Mouse (Mus musculus) splenic B cell, adult 2 months (primary cell): ENCODE measurements around the gene Pxn.
"Not testable (repeated sequence)": the region's sequence is repeated elsewhere in the genome, so short reads cannot be mapped to it uniquely, and the experiment has no call there.

Experiments
- DNase-seq: peaks from one replicate; pipeline ENCODE4 v3.0.0-alpha.2; 2011; ENCODE audit warnings: low read depth, low spot score
- H3K27me3 ChIP-seq: 2 replicates; pipeline ENCODE4 v1.6.1; 2012; ENCODE audit warnings: mild to moderate bottlenecking, low read length, moderate library complexity, mixed read lengths; ENCODE audit not compliant: control insufficient read depth, poor library complexity, insufficient read depth, severe bottlenecking
- H3K36me3 ChIP-seq: 2 replicates; pipeline ENCODE4 v1.6.1; 2012; ENCODE audit warnings: mild to moderate bottlenecking, low read length, moderate library complexity, mixed read lengths; ENCODE audit not compliant: control insufficient read depth, poor library complexity, insufficient read depth, severe bottlenecking

Pxn gene

DNA sequence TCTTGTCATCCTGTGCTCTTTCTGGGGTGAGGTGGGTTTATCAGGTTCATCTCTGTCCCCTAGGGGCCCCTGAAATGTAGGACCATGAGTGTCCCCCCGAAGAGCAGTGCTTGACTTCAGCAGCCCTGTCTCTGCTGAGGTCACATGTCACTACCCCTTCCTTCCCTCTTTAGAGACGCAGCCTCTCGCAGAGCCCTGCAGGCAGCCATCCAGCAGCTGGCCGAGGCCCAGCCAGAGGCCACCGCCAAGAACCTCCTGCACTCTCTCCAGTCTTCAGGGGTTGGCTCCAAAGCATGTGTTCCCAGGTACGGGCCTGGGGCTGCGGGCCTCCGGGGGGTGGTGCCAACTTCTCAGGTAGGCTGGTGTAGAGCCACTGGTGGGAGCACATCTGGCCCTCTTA lies 68.5 kb downstream of the Pxn start:
- no peak for DNase-seq

DNA sequence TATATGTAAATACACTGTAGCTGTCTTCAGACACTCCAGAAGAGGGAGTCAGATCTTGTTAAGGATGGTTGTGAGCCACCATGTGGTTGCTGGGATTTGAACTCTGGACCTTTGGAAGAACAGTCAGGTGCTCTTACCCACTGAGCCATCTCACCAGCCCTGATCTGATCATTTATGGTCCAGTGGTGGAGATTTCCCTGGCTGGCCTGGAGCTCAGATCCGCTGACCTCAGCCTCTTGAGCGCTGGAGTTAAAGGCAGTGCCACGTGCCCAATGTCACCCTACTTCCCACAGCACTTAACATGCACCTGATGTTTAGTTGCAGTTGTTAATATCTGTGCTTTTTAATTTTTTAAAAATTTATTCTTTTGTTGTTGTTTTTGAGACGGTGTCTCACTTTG lies 71.2 kb downstream of the Pxn start:
- H3K27me3 ChIP-seq, DNase-seq: not testable (repeated sequence)
- H3K36me3 ChIP-seq: peaks cover 23% of the 10 kb centered on the region

More for the DNA sequence above, 68.5 kb downstream of the Pxn start:
- no peaks in the 10 kb centered on the region; the same call in 1 of the 2 replicates for H3K27me3 ChIP-seq
- peaks cover 13% of the 10 kb centered on the region for H3K36me3 ChIP-seq

DNA sequence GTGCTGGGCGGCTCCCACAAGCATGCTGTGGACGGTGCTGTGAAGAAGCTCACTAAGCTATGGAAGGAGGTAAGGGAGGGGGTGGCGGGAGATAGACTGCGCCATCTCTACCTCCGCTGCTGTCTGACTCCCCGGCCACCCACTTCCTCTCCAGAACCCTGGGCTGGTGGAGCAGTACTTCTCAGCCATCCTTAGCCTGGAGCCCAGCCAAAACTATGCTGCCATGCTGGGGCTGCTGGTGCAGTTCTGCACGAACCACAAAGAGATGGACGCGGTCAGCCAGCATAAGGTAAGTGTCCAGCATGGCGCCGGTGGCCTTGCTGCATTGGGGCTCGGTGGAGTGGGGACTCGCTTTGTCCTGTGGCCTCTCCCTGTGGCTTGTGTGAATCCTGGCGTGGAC lies 72.4 kb downstream of the Pxn start:
- peaks cover 21% of the 10 kb centered on the region for H3K36me3 ChIP-seq
- no peak for DNase-seq
- H3K27me3 ChIP-seq: no peaks in the 10 kb centered on the region

DNA sequence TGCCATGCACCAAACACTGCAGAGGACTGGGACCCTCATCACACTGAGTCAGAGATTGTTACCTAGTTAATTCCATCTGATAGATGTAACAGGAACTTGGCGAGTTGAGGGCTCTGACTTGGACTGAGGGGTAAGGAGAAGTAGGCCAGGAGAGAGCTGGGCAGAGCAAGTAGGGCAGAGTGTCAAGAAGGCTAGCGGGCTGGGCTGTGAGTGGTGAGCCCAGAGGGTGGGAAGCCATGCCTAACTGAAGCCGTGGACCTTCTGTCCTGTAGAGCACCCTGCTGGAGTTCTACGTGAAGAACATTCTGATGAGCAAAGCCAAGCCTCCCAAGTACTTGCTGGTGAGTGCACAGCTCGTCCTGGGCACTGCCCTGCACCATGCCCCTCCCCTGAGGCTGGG lies 72.9 kb downstream of the Pxn start:
- Histone ChIP-seq H3K36me3 (peaks cover 21% of the 10 kb centered on the region), H3K27me3 (no peaks in the 10 kb centered on the region)
- no peak for DNase-seq

DNA sequence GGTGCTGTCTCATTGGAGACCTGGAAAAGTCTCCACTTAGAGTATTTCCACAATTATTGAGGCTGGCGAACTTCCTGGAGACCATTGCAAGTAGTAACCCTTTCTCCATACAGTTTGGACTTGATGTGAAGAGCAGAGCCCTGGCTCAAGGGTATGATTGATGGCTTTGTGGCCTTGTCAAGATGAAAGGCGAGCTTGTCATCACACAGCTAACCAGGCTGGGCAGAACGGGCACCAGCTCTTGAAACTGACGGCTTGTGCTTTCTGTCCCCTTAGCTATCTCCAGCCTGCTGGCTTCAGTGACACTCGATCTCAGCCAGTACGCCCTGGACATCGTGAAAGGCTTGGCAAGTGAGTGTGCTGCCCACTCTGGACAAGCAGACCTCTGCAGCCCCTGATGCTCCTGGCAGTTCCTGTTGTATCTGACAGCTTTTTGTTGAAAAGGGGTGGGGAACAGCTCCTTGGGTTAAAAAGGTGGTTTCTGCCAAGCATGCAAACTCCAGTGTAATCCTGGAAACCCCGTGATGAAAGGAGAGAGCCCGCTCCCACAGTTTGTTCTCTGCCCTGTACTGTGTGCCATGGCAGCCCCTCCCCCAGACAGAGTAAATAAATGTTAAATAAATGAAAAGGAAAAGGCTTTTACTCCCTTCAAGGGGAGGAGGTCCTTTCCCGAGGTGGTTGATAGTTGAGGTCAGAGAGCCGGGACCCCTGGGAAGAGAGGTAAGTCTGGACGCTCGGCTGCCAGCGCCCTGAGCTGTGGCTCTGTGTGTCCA lies 73.9 kb downstream of the Pxn start:
- Histone ChIP-seq H3K27me3 (no peaks in the 10 kb centered on the region), H3K36me3 (peaks cover 21% of the 10 kb centered on the region)
- no peak for DNase-seq

DNA sequence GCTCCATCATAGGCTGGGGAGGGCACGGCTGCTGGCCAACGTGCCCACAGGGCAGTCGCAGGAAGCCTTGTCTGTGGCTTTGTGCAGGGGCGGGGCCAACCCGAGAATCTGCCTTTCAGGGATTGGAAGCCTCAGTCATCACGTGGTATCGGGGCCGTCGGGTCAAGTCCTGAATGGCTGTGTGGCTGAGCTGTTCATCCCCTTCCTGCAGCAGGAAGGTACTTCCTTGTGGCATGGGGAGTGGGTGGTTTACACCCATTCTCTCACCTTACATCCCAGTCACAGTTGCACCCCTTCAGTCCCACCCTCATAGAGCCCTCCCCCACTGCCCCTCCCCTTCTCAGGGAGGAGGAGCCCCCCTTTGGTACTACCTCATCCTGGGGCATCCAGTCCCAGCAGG lies 75.2 kb downstream of the Pxn start:
- no peak for DNase-seq
- Histone ChIP-seq H3K36me3 (peaks cover 19% of the 10 kb centered on the region), H3K27me3 (no peaks in the 10 kb centered on the region)

DNA sequence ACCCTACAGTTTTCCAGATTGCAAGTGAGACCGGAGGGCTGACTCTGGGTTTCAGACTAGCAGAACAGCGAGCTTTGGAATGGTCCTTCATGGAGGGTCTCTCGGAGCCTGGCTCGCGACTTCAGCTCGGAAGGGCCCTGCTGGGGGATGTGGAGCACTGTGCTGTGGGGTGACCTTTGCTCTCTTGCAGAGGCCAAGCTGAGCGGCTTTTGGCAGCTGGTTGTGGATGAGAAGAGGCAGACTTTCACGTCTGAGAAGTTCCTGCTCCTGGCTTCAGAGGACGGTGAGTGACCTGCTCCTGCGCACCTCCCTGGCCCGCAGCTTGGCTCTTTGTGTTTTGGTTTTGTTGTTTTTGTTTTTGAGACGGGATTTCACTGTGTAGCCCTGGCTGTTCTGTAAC lies 79.1 kb downstream of the Pxn start:
- Histone ChIP-seq H3K36me3 (peaks cover 16% of the 10 kb centered on the region), H3K27me3 (no peaks in the 10 kb centered on the region)
- DNase-seq: no peak

DNA sequence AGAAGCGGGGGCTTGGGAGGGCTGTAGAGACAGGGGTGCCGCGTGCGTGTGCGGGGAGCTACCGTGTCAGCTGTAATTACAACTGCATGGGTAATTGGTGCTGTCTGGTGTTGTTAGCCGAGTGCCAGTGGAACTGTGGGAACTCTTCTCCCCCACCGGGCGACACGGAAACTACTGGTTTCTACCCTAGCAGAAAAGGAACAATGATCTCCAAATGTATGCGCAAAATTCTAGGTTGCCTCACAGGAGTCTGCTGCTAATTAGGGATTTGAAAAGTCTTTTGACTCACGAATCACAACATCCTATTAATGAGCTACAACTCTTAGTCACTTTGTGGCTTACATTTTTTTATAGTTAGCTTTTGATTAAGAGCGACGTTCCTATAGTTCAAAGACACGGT lies 79.7 kb downstream of the Pxn start:
- no peaks in the 10 kb centered on the region for H3K27me3 ChIP-seq

DNA sequence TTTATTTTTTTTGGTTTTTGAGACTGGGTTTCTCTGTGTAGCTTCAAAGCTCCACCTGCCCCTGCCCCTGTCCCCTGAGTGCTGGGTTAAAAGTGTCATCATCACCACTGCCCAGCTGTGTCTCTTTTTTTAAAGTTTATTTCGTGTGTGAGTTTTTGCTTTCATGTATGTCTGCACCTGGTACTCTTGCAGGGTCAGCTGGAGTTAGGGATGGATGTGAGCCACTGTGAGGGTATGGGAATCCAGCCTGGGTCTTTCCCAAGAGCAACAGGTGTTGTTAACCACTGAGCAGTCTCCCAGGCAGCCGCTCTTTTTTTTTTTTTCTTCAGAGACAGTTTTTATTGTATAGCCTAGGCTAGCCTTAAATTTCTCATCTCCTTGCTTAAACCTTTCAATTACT lies 80.3 kb downstream of the Pxn start:
- peaks cover 11% of the 10 kb centered on the region for H3K36me3 ChIP-seq
- no peak for DNase-seq
- no peaks in the 10 kb centered on the region for H3K27me3 ChIP-seq

More for the DNA sequence above, 79.7 kb downstream of the Pxn start:
- DNase-seq: no peak
- H3K36me3 ChIP-seq: peaks cover 17% of the 10 kb centered on the region

DNA sequence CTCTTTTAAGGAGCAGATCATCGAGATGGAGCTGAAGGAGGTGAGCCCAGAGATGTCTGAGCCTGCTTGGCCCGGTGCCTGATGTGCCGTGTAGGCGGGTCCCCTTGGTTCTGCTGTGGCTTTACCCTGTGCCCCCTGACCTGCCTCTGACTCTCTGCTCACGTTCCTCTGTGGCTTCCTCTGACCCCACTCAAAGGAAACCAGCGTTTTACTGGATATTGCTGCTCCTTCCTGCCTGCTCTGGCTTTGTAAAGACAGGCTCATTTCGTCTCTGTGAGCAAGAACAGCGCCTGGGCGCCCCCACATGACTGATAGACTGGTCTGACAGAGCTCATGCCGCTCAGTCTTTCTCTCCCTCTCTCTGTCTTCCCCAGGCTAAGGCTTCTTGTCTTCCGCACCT lies 84.6 kb downstream of the Pxn start:
- no peak for DNase-seq
- peaks cover 10% of the 10 kb centered on the region for H3K36me3 ChIP-seq
- H3K27me3 ChIP-seq: no peaks in the 10 kb centered on the region

DNA sequence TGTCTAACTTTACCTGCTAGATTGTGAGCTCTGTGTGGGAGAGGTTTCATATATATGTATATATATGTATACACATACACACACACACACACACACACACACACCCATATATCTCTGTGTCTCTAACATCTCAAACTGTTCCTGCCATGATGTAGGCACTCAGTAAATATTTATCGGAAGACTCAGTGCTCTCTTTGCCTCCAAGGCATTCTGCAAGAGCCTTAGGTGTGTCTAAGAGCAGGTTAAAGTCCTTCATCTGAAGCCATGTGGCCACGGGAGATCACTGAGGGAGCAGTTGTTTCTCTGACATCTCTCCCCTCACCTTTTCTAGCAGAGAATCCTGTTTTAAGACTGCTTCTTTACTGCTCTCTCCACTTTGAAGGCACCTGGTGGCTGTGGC lies 85.0 kb downstream of the Pxn start:
- Histone ChIP-seq H3K36me3 (peaks cover 10% of the 10 kb centered on the region), H3K27me3 (no peaks in the 10 kb centered on the region)
- no peak for DNase-seq

DNA sequence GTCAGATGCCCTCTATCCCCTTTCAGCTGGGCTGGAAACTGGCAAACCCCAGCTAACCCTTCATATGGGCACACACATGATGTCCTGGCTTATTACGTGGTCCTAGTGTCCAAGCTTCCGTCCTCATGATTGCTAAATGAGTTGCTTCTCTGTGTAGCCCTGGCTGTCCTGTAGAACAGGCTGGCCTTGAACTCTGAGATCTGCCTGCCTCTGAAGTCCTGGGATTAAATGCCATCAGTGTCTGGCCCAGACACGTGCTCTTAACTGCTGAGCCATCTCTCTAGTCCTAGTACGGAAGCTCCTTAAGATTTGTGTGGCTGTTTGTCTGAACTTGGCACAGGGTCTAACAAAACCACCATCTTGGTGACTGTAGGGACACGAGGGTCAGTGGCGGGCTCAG lies 97.1 kb downstream of the Pxn start:
- no peak for DNase-seq
- H3K27me3 ChIP-seq: no peaks in the 10 kb centered on the region
- H3K36me3 ChIP-seq: peaks cover 13% of the 10 kb centered on the region
